Mouse (Mus musculus): ENCODE data around the gene Btbd11. TPM values are rescaled to one million over a fixed set of nuclear protein-coding genes. Genes with fewer than 3 reads are reported as not detected.
"Not testable (repeated sequence)": the region's sequence is repeated elsewhere in the genome, so short reads cannot be mapped to it uniquely, and the experiment has no call there.

Btbd11 gene
- polyA plus RNA-seq, 1 experiment from 2014 or later = 7.4 TPM

DNA sequence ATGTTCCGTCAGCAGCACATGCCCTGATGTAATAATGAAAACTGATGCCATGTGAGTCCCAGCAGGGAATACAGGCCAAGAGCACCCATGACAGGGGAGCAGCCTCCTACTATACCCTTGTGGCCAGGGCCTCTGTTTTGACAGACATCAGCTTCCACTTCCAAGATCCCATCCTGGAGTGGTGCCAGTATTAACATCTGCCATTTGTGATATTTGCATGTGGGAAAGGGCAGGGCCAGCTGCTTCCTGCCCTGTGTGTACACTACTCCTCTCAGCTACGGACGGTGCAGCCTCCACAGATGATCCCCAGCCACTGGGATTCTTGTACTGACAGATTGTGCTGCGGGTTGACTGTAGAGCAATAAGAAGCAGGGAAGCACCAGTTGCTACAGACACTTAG, 269.3 kb downstream of the Btbd11 start:
- ATAC-seq (ENCODE audit: insufficient number of reproducible peaks, low FRiP score, low TSS enrichment, low read depth) = no peak
- 43% methylated on average over 4 of the region's 4 CpGs for WGBS

DNA sequence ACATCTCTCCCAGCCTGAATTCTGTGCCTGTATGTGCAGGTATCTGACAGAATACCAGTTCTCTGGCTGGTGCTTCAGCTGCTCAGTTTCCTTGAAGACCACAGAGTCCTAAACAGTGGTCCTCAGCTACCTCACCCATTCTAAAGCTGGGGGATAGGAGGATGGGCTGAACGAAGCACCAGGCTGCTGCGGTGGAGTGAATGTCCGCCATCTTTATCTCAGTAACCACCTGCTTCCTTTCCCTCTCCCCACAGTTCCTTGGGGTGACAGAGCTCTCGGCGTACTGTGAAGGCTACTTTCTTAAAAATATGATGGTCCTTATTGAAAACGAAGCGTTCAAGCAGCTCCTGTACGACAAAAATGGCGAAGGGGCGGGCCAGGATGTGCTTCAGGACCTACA, 271.3 kb downstream of the Btbd11 start:
- H3K9me3 ChIP-seq = no peaks in the 10 kb centered on the region
- WGBS = 93% methylated on average over 10 of the region's 10 CpGs
- no peak overlapping the region for H3K9ac ChIP-seq
- H3K27ac ChIP-seq = no peak overlapping the region
- no peak overlapping the region for H3K4me2 ChIP-seq
- no peak overlapping the region for H3K4me3 ChIP-seq
- H3K4me1 ChIP-seq = no peaks in the 10 kb centered on the region
- no peaks in the 10 kb centered on the region for H3K36me3 ChIP-seq
- no peak for ATAC-seq (ENCODE audit: insufficient number of reproducible peaks, low FRiP score, low TSS enrichment, low read depth)
- no peaks in the 10 kb centered on the region for H3K27me3 ChIP-seq

More for the DNA sequence above, 269.3 kb downstream of the Btbd11 start:
- H3K27ac ChIP-seq = no peak overlapping the region
- no peaks in the 10 kb centered on the region for H3K36me3 ChIP-seq
- H3K9me3 ChIP-seq = no peaks in the 10 kb centered on the region
- H3K4me1 ChIP-seq = peaks cover 4% of the 10 kb centered on the region
- no peak overlapping the region for H3K4me2 ChIP-seq
- H3K27me3 ChIP-seq = no peaks in the 10 kb centered on the region
- H3K9ac ChIP-seq = no peak overlapping the region
- H3K4me3 ChIP-seq = no peak overlapping the region

DNA sequence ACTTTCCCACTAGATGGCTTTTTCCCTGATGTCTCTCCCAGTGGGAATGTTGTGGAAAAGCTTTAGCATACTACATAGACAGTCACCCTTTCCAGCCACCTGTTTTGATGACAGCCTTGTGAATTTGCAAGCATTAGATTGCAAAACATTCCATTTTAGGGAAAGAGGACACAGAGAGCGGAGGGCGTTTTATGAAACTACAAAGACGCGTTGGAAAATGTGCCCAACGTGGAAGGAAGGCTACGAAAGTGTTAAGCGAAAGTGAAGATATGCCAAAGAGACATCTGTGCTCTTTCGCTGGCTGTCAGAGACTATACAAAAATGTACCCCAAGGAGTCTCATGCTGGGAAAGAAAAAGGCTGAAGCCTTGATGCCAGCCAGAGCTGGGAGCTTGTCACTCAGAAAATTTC, 286.9 kb downstream of the Btbd11 start:
- Histone ChIP-seq H3K27ac (no peak overlapping the region), H3K27me3 (no peaks in the 10 kb centered on the region), H3K4me1 (no peaks in the 10 kb centered on the region), H3K4me3 (no peak overlapping the region), H3K9ac (no peak overlapping the region), H3K4me2 (no peak overlapping the region), H3K36me3 (no peaks in the 10 kb centered on the region), H3K9me3 (no peaks in the 10 kb centered on the region)
- 89% methylated on average over 8 of the region's 8 CpGs for WGBS
- ATAC-seq (ENCODE audit: insufficient number of reproducible peaks, low FRiP score, low TSS enrichment, low read depth) = no peak

DNA sequence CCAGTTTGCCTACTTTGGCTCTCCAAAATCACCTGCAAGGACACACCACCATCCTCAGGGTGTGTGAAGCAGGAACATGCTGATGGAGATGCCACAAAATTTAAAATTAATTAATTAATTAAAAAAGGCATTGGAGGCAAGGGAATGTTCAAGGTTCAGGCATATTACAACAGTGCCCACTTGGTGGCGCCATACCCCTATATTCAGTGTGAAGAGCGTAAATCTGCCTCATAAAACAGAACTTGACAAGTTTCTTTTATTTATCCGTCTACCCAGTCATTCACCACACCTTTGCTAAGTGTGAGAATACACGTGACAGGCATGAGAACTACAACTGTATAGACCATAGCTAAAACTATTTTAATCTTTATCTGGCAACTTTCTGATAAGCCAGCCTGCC, 292.0 kb downstream of the Btbd11 start:
- H3K27ac ChIP-seq = no peak overlapping the region
- H3K4me2 ChIP-seq = no peak overlapping the region
- no peak overlapping the region for H3K4me3 ChIP-seq
- WGBS = 18% methylated on average over 4 of the region's 4 CpGs
- H3K27me3 ChIP-seq = no peaks in the 10 kb centered on the region
- no peaks in the 10 kb centered on the region for H3K9me3 ChIP-seq
- H3K36me3 ChIP-seq = no peaks in the 10 kb centered on the region
- H3K4me1 ChIP-seq = no peaks in the 10 kb centered on the region
- H3K9ac ChIP-seq = no peak overlapping the region
- no peak for ATAC-seq (ENCODE audit: insufficient number of reproducible peaks, low FRiP score, low TSS enrichment, low read depth)

DNA sequence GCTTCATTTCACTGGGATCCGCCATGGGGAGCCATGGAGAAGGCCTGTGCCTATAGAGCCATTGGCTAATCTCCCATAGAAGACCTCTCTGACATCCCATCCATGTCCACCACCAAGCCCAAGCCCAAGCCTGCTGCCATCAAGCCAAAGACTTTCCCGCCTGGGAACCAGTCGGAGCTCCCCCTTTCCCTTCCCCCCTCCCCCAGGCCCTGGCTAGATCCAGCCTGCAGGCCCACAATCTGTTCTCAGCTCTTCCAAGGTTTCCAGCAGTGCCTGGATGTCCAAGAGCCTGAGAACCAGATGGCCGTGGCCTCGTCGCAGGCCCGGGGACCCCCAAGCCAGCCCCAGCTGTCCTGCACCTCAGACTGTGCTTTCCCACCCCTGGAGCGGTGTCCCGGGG, 295.8 kb downstream of the Btbd11 start:
- ATAC-seq (ENCODE audit: insufficient number of reproducible peaks, low FRiP score, low TSS enrichment, low read depth) = no peak
- 88% methylated on average over 9 of the region's 9 CpGs for WGBS
- H3K36me3 ChIP-seq = no peaks in the 10 kb centered on the region

DNA sequence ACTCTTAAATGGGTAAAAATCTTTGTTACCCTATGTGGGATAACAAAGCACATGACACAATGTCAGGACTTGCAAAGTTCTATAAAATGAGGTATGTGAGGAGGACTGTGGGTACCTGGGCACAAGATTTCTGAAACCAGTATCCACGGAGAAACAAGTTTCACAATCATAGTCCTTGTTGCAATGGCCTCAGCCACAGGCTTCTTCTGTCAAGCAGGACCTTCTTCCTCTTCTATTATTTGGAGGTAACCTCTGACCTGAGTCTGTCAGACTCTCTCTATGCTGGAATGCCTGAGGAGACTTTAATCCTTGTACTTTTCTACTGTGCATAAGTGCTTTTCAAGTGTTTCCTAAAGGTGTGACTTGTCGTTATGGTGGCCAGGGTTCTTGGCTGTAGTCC, 307.8 kb downstream of the Btbd11 start:
- not testable (repeated sequence) for H3K4me1 ChIP-seq; H3K9me3 ChIP-seq; H3K4me3 ChIP-seq; H3K9ac ChIP-seq; ATAC-seq (ENCODE audit: insufficient number of reproducible peaks, low FRiP score, low TSS enrichment, low read depth); H3K4me2 ChIP-seq; H3K27me3 ChIP-seq; H3K36me3 ChIP-seq; H3K27ac ChIP-seq
- 69% methylated on average over 2 of the region's 2 CpGs for WGBS

More for the DNA sequence above, 295.8 kb downstream of the Btbd11 start:
- no peaks in the 10 kb centered on the region for H3K4me1 ChIP-seq
- no peak overlapping the region for H3K4me3 ChIP-seq
- no peak overlapping the region for H3K4me2 ChIP-seq
- no peaks in the 10 kb centered on the region for H3K27me3 ChIP-seq
- H3K27ac ChIP-seq = no peak overlapping the region
- no peak overlapping the region for H3K9ac ChIP-seq
- no peaks in the 10 kb centered on the region for H3K9me3 ChIP-seq

DNA sequence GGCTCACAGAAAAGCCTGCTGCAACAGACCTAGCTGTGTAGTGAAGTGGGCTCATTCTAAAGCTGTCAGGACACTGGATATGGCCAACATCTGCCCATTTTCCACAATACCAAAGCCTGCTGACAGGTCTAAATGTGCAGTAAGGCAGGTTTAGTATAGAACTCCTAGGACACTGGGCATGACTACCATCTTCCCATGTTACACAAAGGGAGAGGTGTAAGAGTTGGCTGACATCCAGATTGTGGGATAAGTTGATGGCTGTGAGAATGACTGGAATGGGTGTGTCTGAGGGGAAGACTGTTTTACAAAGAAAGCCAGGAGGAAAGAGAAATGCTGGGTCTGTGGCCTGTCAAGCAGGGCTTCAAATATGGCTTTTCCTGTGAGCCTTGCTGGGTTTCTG, 313.1 kb downstream of the Btbd11 start:
- Histone ChIP-seq H3K9ac (no peak overlapping the region), H3K36me3 (no peaks in the 10 kb centered on the region), H3K4me1 (no peaks in the 10 kb centered on the region), H3K4me2 (no peak overlapping the region), H3K27me3 (no peaks in the 10 kb centered on the region), H3K9me3 (no peaks in the 10 kb centered on the region), H3K4me3 (no peak overlapping the region), H3K27ac (no peak overlapping the region)
- no peak for ATAC-seq (ENCODE audit: insufficient number of reproducible peaks, low FRiP score, low TSS enrichment, low read depth)

DNA sequence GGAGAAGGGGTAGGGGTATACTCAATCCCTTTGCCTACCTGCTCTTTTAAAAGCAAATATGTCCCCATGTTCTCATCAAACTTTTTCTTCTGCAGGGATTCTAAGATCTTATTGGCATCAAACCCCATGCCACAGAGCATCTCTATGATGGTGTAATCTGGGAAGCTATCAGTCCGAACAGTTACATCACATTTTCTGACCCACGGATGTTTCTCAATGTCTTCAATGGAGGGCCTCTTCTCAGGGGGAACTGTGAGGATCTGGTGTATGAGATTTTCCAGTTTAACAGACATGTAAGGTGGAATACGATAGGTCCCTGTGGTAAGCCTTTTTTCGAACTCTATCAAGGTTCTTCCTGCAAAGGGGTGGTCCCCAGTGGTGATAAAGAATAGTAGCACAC, 323.2 kb downstream of the Btbd11 start:
- not testable (repeated sequence) for H3K4me1 ChIP-seq; H3K36me3 ChIP-seq; H3K4me3 ChIP-seq; H3K27me3 ChIP-seq; H3K4me2 ChIP-seq; H3K9ac ChIP-seq; ATAC-seq (ENCODE audit: insufficient number of reproducible peaks, low FRiP score, low TSS enrichment, low read depth); H3K9me3 ChIP-seq; H3K27ac ChIP-seq
- WGBS = 90% methylated on average over 4 of the region's 4 CpGs

Other genes with a start within 250 kb of the Btbd11 start
- 35.3 and 37.0 TPM in 2 replicates for gene Cry1, start 201.8 kb upstream of the Btbd11 start, polyA plus RNA-seq (2015; fragmentation: Nextera tagmentation; extraction: Ambion mirVana)